Mouse (Mus musculus) layer of hippocampus, adult 9-10 months (tissue): Measurements from ENCODE around the gene Tepsin.

Experiments used
- DNase-seq: peaks from one replicate; pipeline ENCODE4 v3.0.0; 2022; ENCODE audit warnings: low spot score

The Tepsin gene

GRCm38 (mm10) chr11:120064006-120064667, 34.4 kb downstream of the Tepsin start:
- no peak for DNase-seq

- DNase-seq, result no peak
Observed at GRCm38 (mm10) chr11:120063326-120063725, 35.2 kb downstream of the Tepsin start.

- no peak for DNase-seq
Observed at GRCm38 (mm10) chr11:120060634-120061033, 37.9 kb downstream of the Tepsin start.

- DNase-seq, result no peak
Observed at GRCm38 (mm10) chr11:120055953-120056732, 42.4 kb downstream of the Tepsin start.

- no peak for DNase-seq
Observed at GRCm38 (mm10) chr11:120053846-120054245, 44.7 kb downstream of the Tepsin start.

- no peak for DNase-seq
Observed at GRCm38 (mm10) chr11:120052274-120052673, 46.3 kb downstream of the Tepsin start.

GRCm38 (mm10) chr11:120051124-120051811, 47.3 kb downstream of the Tepsin start:
- no peak for DNase-seq

GRCm38 (mm10) chr11:120049067-120049466, 49.5 kb downstream of the Tepsin start:
- DNase-seq, result no peak

GRCm38 (mm10) chr11:120048252-120048556, 50.3 kb downstream of the Tepsin start:
- DNase-seq, result no peak

GRCm38 (mm10) chr11:120047531-120048251, 50.8 kb downstream of the Tepsin start:
- DNase-seq, result no peak

GRCm38 (mm10) chr11:120046553-120047191, 51.9 kb downstream of the Tepsin start, which contains the start of gene Aatk:
Gene Aatk (minus strand): TSS chr11:120047167.
- DNase-seq, result no peak

- no peak for DNase-seq
Observed at GRCm38 (mm10) chr11:120045839-120046552, 52.5 kb downstream of the Tepsin start.

GRCm38 (mm10) chr11:120045341-120045740, 53.2 kb downstream of the Tepsin start:
- no peak for DNase-seq

GRCm38 (mm10) chr11:120042141-120042838, 56.2 kb downstream of the Tepsin start:
- DNase-seq, result no peak

GRCm38 (mm10) chr11:120041191-120042123, 57.1 kb downstream of the Tepsin start:
- no peak for DNase-seq
